Mouse (Mus musculus) myocyte (in vitro differentiated cells): ENCODE measurements around the gene Ces3a.

Source experiments
- MAX ChIP-seq: IDR thresholded peaks from one replicate; pipeline ENCODE4 v1.6.1; 2011; ENCODE audit warnings: low read depth, mild to moderate bottlenecking, control low read depth
- MYOD1 ChIP-seq, 3 experiments: IDR thresholded peaks; one replicate each; pipeline ENCODE4 v1.6.1; 2011; ENCODE audit warnings: control low read depth in 2 of 3, low read depth in 2 of 3, mild to moderate bottlenecking in 2 of 3, moderate library complexity in 1 of 3; ENCODE audit not compliant: insufficient read length in 2 of 3, control insufficient read depth in 1 of 3
- MYOG ChIP-seq, 3 experiments: IDR thresholded peaks; one replicate each; pipeline ENCODE4 v1.6.1; 2011; ENCODE audit warnings: control low read depth in 2 of 3, low read depth in 2 of 3, mild to moderate bottlenecking in 2 of 3; ENCODE audit not compliant: insufficient read length in 2 of 3, control insufficient read depth in 1 of 3, insufficient read depth in 1 of 3
- POLR2A ChIP-seq: IDR thresholded peaks from one replicate; pipeline ENCODE4 v1.6.1; 2011; ENCODE audit warnings: low read depth, mild to moderate bottlenecking, control low read depth, moderate library complexity; ENCODE audit not compliant: insufficient read length
- POLR2AphosphoS2 ChIP-seq: IDR thresholded peaks from one replicate; pipeline ENCODE4 v1.6.1; 2011; ENCODE audit warnings: low read depth, control low read depth; ENCODE audit not compliant: insufficient read length
- TCF12 ChIP-seq: IDR thresholded peaks from one replicate; pipeline ENCODE4 v1.6.1; 2011; ENCODE audit warnings: mild to moderate bottlenecking, control low read depth; ENCODE audit not compliant: poor library complexity, insufficient read depth, severe bottlenecking
- USF1 ChIP-seq: IDR thresholded peaks from one replicate; pipeline ENCODE4 v1.6.1; 2011; ENCODE audit warnings: low read depth, mild to moderate bottlenecking, control low read depth, moderate library complexity

DNA sequence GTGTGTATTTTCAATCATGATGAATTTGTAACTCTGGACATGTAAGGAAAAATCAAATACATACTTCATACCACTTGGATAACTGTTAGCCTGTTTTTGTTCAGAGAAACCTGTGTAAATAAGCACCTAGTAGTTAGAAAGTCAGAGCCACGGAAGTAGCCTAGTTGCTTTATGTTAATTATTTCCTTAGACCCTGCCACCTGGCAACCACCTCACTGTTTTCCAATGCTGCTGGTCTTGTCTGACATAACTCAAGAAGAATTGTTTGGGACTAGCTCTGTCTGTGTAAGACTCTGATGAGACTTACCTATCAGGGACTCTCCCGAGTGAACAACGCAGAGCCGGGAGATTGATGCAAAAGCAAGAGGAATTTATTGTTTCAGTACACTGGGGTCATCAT lies 28.2 kb downstream of the Ces3a start:
- TF ChIP-seq POLR2AphosphoS2: no peak
- TF ChIP-seq POLR2A: no peak
- no peak for TF ChIP-seq TCF12
- no peak for TF ChIP-seq USF1
- no peak for TF ChIP-seq MAX
- no peak for TF ChIP-seq MYOG (IDR thresholded peaks at IDR 0.05; ENCODE audit: control insufficient read depth in 1 of 3, insufficient read depth in 1 of 3, insufficient read length in 2 of 3, low read depth in 2 of 3)
- TF ChIP-seq MYOD1 (IDR thresholded peaks at IDR 0.05; ENCODE audit: control insufficient read depth in 1 of 3, insufficient read length in 2 of 3, low read depth in 2 of 3): no peak
